Mouse (Mus musculus) left cerebral cortex, postnatal 25 days (tissue): ENCODE measurements at regions not wholly inside any gene's neighbourhood (a gene's known extent, or its start where the extent isn't known, plus 50 kb on each side); places are given as distances from the start of the nearest gene placed in this dataset.

ENCODE experiments used
- DNase-seq, 2 experiments: peaks; one replicate each; pipeline ENCODE4 v3.0.0; 2022; ENCODE audit warnings: low spot score in 2 of 2, mixed read lengths in 1 of 2
- intact Hi-C: fragments of 180-260 bp; cut with DNase I; formaldehyde crosslinking; loops from one replicate; pipeline ENCODE4 v1.15.1; 2025

DNA sequence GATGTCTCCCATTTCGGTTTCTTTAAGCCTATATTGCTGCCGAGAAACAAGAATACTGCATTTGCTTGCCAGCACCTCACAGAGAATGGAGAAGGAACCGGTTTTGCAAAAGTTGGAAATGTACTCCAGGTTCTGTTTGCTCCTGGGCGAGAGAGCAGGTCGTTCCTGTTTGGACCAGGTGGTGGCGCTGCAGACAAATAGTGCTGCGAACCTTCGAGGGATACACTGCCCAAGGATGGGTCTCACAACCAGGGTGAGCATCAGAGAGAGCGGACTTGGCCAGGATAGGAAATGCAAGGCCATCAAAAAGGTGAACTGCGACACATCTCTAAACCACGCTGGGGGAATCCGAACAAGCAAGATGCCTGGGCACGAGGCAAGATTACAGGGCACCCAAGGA is 54.0 kb upstream of the Ets2 start:
- intact Hi-C loops = loop anchor here (2.0 to 5.0 kb wide), 2 partner anchors 297 to 314 kb away; no protein-coding TSS in a partner anchor
- peak; percentile 81 to 88 for DNase-seq

DNA sequence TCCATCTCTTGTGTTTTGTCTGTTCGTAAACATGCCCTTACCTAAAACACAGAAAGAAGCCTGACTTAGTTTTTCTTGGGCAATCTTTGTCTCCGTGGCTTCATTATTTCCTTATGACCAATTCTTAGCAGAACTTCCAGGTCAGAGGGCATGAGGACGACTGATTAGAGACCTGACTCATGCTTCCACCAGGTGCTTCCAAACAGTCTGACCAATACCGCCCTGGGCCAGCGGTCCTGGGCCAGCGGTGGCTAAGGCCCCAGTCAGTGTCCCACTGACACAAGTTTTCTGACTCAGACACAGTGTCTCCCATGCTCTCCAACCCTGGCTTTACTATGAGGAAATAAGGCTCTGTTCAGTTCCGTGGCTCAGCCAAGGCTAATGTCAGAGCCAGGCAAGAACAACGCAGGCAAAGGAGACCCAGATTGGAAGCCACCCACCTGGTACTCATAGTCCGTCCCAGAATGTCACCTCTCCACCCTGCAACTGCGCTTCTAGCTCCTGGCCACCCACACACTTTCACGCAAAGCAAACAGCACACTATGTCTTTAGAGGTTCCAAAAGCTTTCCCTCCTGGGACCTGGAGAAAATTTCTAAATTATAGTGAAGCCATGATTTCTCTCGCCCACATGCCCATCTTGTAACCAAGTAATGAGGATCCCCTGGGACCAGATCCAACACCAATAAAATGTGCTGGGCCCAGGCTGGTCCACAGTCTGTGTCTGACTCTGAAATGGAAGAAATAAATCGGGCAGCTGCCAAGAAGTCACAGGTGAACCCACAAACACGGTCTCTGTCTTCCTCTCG is 56.6 kb upstream of the Erg start:
- intact Hi-C loops = loop anchor here (2.0 kb wide), 1 partner anchor 60 kb away; the partner anchor contains the start of gene Ets2

DNA sequence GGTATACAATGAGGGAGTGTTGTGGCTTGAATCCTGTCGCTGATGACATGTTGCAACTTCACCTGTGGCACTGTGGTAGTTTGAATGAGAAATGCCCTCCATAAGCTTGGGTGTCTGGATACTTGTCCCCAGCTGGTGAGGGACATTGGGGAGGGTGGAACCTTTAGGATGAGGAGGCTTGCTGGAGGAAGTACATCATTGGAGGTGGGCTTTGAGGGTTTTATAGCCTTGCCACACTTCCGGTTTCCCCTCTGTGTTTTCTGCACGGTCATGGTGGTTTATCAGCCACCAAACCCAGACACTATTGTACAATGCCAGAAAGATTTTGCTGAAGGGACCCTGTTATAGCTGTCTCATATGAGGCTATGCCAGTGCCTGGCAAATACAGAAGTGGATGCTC is 54.3 kb upstream of the Erg start:
- intact Hi-C loops = no loop called here
- DNase-seq = no peak

More for the DNA sequence above, 56.6 kb upstream of the Erg start:
- DNase-seq = peak; percentile 20 to 47

DNA sequence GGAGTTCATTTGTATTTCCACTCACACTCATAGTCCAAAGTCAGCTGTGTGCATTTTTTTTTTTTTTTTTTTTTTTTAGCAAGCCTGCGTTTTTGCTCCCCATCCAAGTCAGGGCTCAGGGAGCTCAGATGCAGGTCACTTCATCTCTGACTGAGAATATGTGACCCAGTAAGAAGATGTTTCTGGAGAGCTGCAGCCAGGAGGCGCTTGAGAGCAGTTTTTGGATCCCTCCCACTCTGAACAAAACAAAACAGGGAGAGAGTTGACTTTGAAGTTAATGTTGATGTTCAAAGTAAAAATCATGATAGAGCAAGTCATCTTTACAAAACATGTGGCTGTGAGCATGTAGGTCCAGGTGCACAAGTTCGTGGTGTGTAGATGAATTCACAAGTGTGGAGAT is 53.3 kb upstream of the Erg start:
- DNase-seq = no peak
- intact Hi-C loops = no loop called here

DNA sequence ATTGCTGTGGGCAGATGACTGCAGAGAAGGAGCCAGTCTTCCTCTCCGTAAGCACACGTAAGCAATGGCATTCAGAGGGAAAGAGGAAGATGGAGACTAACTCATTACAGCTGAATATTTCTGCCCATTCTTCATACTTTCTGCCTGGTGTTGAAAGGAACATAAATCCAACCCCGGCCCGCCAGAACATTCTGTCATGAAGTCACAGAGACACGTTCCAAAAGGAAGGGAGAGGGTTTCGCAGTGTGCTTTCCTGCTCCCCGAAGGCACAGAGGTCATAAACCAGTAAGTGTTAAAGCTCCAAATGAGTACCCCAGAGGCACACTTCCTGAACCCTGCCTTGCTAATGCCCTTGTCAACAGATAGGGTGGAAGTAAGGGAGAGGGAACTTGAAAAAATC is 51.5 kb upstream of the Erg start:
- intact Hi-C loops = no loop called here
- DNase-seq = no peak

DNA sequence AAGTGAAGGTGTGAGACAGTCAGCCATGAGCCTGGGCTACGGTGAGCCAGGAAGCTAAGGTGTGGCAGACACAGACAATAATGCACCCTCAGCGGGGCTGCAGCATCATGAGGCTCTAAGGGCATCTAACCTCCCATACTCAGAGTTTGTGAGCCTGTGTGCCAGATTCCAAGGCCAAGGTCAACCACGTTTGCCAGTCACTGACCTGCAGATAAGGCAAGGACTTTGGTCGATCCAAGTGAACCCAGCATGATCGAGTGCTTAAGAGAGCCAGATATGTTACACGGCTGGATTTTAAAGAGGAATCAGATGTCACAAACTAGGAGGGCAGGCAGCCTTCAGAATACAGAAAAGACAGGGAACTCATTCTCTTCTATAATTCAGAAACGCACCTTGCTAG is 50.2 kb upstream of the Erg start:
- intact Hi-C loops = no loop called here
- no peak for DNase-seq
